Mouse (Mus musculus): ENCODE data around the gene Hoxb5.

Hoxb5 gene

DNA sequence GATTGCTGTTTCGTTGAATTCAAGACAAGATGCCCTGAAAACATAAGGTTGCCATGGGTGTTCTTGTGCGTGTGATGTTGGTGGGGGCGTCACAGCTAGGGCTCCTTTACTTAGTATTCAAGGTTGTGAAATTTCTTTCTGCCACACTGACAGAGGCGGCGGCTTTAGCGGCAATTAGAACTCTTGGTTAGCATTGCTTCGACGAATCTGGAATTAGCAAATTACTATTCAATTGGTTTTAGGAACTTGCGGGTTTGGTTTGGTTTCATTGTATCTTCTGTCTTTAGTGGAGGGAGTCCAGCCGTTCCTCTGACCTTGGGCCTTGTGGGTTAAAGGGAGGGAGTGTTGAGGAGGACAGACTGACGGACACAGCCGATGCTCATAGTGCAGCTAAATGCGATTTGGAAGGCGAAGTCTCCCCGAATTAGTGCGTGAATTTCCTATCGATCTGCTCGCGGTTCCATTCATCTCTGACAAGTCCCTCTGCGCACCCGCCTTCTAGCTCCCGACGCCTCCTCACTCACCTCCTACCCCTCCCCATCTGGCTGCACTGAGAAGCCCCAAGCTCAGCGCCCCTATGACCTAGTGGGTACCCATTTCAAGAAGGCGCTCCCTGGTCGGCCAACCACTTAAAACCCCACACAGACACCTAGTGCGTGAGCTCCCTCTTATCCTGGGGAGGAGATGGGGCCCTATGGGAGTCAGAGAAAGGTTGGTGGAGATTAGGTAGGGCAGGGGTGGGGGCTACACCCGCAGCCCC lies 14.7 kb downstream of the Hoxb5 start, which contains the start of gene Hoxb4:
Gene Hoxb4, plus strand, starts transcription at position 660 of the 760 bp plus-strand sequence.
- no peak for DNase-seq (ENCODE audit: low read depth, low spot score)

DNA sequence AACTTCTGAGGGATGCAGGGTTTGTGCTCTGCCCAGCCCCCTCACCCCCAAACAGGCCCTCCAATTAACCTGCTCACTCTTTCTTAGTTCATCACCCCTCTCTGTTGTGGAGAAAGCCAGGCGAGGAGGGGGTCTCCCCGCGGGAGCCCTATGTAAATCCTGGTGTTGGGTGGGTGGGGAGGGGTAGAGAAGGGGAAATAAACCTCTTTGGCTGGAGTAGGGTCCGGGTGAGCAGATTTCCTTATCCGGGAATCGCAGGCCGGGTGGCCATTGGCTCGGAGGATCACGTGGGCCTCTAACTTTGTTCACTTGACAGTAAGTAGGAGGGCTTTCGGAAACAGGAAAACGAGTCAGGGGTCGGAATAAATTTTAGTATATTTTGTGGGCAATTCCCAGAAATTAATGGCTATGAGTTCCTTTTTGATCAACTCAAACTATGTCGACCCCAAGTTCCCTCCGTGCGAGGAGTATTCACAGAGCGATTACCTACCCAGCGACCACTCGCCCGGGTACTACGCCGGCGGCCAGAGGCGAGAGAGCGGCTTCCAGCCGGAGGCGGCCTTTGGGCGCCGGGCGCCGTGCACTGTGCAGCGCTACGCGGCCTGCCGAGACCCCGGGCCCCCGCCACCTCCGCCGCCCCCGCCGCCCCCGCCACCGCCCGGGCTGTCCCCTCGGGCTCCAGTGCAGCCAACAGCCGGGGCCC lies 15.4 kb downstream of the Hoxb5 start:
- DNase-seq (ENCODE audit: low read depth, low spot score): no peak

DNA sequence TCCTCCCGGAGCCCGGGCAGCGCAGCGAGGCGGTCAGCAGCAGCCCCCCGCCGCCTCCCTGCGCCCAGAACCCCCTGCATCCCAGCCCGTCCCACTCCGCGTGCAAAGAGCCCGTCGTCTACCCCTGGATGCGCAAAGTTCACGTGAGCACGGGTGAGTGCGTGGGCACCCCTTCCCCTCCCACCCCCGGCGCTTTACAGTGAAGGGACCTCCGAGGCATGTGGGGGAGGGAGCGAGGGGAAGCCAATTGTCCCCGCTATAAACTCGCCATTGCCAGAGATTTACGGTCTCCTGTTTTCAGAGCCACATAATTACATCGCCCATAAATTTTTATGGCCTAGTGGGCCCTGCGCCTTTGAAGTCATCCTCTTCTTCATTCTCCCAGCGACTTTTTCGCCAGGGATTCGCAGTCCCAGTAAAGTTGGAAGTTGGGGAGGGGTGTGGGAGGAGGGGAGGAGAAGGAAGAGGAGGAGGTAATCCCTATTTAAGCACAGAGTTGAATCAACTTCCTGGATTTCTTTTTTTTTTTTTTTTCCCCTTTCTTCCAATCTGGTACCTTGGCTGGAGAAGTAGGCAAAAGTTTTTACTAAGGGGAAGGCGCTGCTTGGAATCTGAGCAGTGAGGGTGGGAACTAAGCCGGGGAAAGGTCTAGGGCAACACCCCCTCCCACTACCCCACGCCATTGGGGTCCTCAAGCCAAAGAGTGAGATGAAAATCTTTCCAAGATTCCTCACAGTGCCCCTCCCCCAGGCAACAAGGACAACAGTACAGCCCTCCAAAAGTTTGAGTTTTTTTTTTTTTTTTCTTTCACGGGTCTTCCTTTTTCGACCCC lies 16.2 kb downstream of the Hoxb5 start:
- DNase-seq (ENCODE audit: low read depth, low spot score): no peak

DNA sequence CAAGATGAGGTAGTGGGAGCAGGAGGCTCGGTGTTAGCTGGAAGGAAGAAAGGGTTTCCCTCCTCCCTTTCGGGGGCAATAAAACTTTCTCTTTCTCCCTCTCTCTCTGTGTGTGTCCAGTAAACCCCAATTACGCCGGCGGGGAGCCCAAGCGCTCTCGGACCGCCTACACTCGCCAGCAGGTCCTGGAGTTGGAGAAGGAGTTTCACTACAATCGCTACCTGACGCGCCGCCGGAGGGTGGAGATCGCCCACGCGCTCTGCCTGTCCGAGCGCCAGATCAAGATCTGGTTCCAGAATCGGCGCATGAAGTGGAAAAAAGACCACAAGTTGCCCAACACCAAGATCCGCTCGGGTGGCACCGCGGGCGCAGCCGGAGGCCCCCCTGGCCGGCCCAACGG lies 16.8 kb downstream of the Hoxb5 start:
- no peak for DNase-seq (ENCODE audit: low read depth, low spot score)

DNA sequence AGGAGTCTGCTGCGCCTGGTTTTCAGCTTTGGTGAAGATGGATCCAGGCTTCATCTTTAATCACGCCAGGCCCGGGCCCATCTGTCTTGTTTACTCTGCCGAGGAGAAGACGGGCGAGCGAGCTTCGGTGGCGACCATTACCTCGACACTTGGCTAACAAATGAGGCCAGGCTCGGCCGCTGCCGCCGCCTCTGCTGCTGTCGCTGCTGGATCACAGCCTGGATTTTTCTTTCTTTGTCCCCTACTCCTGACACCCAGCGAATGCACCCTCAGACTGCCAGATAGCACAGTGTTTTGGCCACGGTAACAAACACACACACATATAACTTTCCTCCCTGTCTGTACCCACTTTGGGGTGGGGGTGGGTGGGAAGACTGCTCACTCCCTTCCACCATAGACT lies 17.6 kb downstream of the Hoxb5 start:
- DNase-seq (ENCODE audit: low read depth, low spot score): no peak

DNA sequence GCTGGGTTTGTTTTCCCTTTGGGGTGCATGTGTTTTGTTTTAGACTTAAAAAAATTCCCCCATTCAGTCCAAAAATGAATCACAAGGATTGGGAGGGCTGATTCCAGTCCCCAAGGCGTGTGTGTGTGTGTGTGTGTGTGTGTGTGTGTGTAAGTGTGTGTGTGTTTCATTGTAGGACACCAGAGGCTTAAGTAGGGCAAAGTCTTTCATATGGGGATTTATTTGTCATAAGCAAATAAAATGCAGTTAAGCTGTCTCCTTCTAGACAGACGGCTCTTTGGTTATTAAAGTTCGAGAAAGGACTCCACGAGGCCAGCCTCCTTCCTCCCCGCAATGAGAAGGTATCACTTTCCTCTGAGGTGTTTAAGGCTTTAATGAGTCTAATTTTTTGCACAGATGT lies 18.7 kb downstream of the Hoxb5 start:
- no peak for DNase-seq (ENCODE audit: low read depth, low spot score)

DNA sequence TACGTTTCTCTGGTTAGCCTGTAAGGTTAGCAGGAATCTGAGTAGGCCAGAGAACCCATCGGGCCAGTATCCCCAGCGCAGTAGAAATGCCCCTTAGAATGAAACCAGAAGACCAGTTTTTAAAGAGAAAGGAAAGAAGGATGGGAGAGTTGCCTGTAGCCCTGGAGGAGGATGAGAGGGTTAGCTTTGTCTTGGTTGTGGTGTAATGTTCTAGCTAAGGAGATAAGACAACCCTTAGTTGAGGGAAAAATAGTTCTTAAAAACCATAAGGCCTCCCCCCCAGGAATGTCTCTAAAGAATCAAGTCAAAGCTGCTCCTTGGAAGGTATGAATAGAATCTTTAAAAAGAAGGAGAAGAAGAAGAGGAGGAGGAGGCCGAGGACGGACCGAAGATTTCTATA lies 19.6 kb downstream of the Hoxb5 start:
- DNase-seq (ENCODE audit: low read depth, low spot score): no peak

DNA sequence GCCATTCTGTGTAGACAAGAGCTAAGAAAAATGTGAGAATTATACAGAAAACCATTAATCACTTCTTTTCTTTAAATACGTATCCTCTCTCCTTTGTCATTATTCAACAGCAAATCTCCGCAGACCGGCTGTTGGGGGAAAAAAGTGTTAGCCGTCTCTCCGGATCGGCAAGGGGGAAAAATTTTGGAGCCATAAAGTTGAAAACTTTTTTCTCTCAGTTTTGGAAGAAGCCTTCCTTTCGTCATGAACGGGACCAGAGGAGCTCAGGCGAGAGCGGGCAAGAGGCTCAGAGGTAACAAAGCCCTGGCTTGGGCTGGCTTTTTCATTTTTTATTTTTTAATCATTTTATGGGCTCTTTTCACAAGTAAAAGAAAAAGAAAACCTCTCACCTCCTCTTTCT lies 20.0 kb downstream of the Hoxb5 start, which contains the start of gene Hoxb3:
Gene Hoxb3, plus strand, starts transcription at position 173 of the 400 bp plus-strand sequence.
- DNase-seq (ENCODE audit: low read depth, low spot score): no peak

DNA sequence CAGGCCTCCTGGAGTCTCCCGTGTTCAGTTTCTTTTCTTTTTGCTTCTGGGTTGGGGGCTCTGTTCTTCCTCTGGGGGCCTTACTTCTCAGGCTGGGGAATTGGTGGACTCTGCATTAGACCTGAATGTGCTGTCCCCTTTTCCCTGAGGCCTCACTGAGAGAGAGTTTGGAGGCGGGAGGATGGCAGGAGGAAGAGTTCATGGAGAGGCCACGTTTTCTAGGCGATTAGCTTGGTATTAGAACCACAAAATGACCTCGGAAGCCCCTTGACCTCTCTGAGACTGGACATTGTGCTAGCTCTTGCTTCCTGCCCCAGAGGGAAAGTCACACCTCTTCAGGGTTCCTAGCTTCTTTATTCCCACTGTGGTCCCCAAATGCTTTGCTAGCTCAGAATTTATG lies 21.0 kb downstream of the Hoxb5 start:
- DNase-seq (ENCODE audit: low read depth, low spot score): no peak

DNA sequence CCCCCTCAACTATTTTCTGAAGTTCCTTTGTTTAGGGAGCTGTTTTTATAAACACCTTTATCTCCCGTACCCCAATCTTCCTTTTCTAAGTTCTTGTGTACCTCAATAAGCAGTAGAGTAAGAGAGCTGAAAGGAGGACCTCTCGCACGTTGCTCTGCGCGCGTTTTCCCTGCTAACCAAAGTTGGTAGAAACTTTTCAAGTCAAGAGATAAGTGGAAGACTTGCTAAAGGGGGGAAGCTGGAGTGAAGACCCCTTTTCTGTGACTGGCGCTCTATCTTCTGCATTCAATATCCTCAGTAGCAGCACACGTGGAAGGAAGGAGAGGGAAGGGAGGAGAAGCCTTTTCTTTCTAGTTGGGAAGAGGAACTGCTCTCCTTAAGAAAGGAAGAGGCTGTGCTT lies 21.8 kb downstream of the Hoxb5 start:
- no peak for DNase-seq (ENCODE audit: low read depth, low spot score)

DNA sequence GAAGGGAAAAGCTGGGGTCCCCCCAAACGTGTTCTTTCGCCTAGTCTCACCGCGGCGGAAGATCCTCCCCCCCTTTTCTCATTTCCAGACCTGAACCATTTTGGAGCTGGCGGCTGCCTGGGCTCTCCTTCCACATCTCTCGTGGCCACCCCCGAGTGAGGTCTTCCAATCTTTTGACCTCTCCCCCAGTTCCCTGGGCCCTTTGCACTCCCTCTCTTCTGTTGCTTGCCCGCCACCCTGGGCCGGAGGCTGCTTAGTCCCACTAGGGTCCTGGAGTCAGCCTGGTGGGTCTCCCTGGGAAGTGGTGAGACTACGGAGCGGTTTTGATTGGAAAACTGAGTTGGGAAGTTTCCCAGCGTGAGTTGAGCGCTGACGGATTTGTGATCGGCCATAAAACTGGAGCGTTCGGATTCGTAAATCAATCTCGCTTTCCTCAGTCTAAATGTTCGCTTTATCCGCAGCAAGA lies 22.6 kb downstream of the Hoxb5 start:
- no peak for DNase-seq (ENCODE audit: low read depth, low spot score)

DNA sequence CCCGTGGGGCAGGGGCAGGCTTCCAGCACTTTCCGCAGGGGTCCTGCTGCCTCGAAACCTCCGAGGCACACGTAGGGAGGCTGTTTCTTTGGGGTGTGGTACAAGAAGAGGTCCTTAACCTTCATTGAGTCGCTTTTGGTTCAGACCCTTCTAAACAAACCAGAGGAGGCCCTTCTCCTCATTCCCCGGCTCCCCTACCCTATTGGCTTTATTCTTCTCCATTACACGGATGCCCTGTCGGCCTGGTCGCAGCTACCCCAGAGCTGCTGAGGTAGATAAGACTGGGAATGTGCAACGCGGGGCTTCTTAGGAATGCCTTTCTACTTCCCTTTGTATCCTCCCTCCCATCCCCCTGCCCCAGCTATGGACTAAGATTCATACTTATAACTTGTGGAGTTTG lies 23.6 kb downstream of the Hoxb5 start:
- no peak for DNase-seq (ENCODE audit: low read depth, low spot score)

DNA sequence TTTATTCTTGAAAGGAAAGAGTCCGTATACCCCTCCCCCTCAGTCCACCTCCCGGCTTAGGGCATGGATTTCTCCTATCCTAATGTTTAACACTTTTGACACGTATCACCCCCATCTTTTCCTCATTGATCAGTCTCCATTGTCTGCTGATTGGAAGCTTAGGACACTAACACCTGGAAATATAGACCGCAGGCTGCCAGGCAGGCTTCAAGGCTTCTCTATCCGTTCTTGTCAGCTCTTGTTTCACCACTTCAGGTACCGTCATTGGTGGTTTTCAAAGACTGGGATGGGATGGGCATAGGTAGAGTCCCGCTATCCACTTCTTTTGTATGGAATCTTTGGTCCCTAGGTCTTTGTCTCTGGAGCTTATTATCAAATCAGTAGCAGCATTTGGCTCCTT lies 24.0 kb downstream of the Hoxb5 start:
- no peak for DNase-seq (ENCODE audit: low read depth, low spot score)

DNA sequence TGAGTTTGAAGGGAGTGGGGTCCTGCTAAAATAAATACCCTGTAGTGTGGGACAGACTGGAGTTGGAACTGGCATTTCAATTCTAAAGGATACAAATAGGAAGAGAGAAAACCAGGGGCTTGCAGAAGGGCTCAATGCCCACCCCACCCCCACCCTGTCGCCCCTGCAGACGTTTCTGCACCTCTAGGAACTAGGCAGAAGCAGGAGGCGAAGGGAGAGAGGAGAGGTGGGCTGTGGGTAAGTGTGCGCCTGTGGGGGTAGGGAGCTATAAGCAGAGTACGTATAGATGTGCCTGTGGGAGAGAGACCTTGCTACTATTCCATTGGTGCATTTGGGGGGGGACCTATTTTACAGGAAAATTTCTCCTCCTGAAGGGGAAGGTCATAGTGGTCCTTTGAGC lies 24.6 kb downstream of the Hoxb5 start:
- no peak for DNase-seq (ENCODE audit: low read depth, low spot score)

DNA sequence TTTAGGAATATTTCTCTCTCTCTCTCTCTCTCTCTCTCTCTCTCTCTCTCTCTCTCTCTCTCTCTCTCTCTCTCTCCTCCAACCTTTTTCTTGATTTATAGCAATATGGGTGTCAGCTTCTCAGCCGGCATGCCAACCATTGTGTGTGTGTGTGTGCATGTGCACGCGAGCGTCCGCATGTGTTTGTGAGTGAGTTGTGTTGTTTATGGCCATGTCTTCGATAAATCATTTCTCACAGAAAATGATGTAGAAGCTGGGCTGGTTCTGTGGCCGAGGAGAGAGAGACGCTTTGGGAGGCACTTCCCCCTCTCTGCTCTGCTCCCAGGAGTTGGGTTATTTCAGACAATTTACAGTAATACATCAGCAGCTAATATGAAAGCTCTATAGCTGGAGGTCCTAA lies 25.5 kb downstream of the Hoxb5 start:
- no peak for DNase-seq (ENCODE audit: low read depth, low spot score)

DNA sequence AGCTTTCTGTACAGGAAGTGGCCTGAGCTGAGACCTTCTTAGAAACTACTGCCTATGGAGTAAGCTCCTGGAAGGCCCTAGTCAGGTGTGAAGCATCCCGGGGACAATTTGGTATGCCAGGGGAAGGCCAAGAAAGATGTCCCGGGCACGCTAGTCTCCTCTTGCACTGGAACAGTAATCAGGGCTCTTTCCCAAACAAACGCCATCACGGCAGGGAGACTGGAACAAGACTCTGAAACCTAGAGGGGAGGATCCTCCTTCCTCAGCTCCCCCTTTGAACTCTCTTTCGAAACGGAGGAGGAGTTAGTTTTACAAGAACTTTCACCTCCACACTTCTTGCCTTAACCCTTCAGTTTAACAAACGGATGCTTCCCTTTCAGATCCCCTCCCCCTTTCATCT lies 29.0 kb downstream of the Hoxb5 start:
- DNase-seq (ENCODE audit: low read depth, low spot score): no peak

DNA sequence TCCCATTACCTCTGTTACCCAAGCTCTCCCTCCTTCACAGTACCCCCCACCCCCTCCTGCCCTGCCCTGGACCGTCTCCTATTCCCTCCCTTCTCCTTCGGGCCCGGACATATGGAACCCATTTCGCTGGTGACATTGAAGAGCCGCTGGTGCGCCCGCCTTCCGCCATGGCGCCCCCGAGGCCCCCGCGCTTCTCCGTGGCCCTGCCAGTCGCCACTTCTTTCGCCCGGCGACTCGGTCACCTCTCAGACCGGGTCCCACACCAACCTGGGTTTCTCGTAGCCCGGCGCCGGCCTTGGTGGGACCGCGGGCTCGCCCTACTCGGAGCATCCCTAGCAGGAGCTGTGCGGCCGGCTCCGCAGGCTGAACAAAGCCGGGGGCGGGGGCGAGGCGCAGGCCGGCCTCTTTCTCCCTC lies 29.5 kb downstream of the Hoxb5 start:
- no peak for DNase-seq (ENCODE audit: low read depth, low spot score)

DNA sequence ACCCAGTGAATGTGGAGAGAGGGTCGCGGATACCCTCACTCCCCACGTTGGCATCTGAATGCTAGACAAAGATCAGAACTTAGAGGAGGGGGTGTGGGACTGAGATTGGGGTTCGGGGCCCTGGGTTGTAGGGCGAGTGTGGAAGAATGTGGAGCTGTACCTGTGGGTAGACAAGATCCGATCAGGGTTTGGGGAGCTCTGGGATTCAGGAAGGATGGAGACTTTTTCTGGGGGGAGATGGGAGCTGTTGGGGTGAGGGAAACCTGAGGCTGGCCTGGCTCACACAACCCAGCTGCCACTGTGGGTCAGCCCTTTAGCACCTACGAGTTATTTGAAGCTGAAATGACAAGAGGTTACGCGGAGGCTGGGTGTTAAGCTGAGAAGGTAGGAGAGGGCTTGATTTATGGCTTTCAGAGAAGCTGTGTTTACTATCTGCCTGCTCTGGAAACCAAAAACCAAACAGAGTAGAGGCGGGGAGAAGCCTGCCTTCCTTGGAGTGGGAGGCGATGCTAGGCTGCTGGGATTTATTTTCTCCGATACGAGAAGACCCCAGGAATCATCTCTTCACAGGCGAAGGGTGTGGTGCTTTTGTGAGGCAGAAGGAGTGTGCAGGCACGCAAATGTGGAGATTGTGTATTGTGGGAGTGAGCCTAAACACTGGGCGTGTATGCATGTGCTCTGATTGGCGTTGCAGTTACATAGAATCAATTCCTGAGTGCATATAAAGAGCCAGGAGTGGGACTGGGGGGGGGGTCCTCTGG lies 30.3 kb downstream of the Hoxb5 start:
- no peak for DNase-seq (ENCODE audit: low read depth, low spot score)

DNA sequence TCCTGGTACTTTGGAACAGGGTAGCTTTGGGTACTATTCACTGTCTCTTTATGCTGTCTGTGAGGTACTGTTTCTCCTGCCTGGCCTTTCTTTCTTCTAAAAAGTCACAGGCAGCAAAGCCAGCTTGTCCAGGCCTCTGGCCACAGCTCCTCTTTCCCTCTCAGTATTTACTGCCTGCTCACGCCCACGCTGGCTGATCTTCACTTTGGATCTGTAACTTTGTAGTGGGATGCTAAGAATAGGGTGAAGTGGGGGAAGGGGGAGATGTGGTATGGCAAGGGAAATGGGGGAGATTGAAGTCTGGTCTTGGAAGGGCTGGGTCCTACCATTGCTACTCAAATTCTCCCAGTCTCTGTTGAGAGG lies 30.8 kb downstream of the Hoxb5 start:
- no peak for DNase-seq (ENCODE audit: low read depth, low spot score)

DNA sequence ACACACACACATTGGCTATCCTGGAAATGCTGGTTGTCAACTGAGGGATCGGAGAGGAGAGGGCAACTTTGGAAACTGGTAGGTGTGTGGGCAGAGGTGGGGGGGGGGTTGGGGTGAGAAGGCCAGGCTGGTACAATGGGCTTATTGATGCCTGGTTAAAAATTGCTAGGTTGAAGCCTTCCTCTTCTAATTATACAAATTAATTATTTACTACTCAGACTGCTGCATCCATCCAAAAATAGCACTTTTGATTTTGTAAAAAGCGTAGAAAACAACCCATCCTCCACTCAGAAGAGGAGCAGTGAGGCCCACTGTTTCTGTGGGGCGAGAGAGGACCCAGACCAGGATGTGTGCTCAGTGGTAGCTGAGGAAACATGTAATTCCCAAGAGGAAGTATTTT lies 31.9 kb downstream of the Hoxb5 start:
- DNase-seq (ENCODE audit: low read depth, low spot score): no peak

DNA sequence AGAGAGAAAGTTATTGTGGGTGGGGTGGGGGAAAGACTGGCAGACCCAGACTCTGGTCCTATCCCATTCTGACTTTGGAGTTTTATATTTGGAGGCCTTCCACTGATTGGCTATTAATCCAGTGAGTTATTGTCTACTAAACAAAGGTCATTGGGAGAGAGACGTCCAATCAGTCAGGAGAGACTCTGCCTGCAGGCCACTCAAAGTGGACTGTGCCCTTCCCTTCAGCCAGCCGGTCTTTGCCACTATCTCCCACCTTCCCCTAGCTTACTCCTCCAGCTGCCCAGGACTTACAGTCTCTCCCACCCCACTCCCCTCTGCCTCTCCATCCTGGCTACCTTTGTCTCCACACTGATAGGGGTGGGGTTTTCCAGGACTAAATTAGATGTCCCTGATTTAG lies 33.5 kb downstream of the Hoxb5 start:
- no peak for DNase-seq (ENCODE audit: low read depth, low spot score)

DNA sequence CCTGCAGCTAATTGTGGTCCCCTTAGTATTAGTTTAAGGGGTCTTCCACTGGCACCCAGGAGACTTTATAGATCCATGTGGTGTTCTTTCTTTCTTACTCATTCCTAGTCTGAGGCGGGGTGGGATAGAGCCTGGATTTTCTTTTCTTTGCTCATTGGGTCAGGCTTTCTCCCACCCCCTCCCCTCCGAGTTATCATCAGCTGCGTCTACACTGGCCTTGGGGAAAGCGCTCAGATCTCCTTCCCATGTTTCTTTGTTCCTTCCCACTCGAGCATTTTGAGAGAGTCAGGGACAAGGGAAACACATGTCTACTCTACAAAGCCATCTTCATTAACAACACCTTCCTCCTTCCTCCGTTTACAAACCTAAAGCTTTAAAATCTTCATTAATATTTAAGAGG lies 33.9 kb downstream of the Hoxb5 start:
- DNase-seq (ENCODE audit: low read depth, low spot score): no peak

Measured in WW6 (cell line).